Mouse (Mus musculus): Measurements from ENCODE around the gene Kifc3. TPM values are rescaled to one million over a fixed set of nuclear protein-coding genes. Genes with fewer than 3 reads are reported as not detected.

Gene Kifc3
- total RNA-seq, 1 experiment from 2014 or later: 28.7 TPM

DNA sequence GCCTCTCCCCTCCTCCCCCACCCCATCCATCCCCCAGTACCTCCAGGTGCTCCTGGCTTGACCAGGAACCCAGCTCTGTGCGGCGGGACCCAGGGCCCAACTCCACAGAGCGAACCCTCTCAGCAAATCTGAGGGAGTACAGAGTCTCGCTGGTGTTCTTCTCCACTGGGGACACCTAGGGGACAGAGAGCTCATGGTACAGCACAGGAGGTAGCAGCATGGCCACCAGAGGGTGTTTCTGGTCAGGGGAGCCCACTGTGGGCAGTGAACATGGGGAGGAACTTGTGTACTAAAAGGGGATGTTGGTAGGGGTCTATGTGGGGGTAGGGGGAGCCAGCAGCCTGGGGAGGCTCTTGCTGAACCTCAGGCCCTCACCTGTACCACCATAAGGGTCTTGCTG lies 100.6 kb downstream of the Kifc3 start:
- ATAC-seq (replicated peaks; ENCODE audit: insufficient number of reproducible peaks, low FRiP score, low TSS enrichment, poor library complexity, severe bottlenecking): no peak

DNA sequence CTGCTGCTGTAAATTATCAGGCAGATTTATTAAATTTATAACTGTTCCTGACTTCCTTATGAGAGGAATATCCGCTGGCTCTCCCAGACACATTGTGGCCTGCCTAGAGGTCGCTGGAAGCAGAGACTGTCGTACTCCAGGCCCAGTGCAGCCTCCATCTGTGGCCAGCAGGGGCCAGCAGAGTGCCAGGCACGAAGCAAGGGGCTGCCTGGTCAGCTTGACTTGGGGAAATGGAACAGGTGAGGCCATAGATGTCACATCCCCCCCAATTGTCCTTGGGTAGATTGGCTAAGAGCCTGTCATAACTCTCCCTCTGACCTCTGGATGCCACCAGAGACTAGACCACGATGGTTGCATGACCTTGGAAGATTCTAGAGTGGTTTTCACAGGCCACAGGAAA lies 103.6 kb downstream of the Kifc3 start:
- no peak for ATAC-seq (replicated peaks; ENCODE audit: insufficient number of reproducible peaks, low FRiP score, low TSS enrichment, poor library complexity, severe bottlenecking)

DNA sequence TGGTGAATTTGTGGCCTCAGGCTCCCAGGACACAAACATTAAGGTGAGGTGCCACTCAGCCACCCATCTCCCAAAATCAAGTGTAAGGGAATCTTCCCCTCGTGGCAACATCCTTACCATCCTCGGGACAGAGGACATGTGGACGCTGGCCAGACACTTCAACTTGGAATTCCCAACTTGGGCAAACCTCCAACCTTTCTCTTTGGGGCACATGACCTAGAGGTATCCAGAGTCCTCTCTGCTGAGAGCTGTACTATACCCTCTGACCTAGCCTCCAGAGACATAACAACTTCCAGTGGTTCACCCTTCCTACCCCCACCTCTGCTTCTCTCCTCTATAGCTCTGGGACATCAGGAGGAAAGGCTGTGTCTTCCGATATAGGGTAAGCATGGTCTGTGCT lies 109.0 kb downstream of the Kifc3 start:
- ATAC-seq (replicated peaks; ENCODE audit: insufficient number of reproducible peaks, low FRiP score, low TSS enrichment, poor library complexity, severe bottlenecking): no peak

DNA sequence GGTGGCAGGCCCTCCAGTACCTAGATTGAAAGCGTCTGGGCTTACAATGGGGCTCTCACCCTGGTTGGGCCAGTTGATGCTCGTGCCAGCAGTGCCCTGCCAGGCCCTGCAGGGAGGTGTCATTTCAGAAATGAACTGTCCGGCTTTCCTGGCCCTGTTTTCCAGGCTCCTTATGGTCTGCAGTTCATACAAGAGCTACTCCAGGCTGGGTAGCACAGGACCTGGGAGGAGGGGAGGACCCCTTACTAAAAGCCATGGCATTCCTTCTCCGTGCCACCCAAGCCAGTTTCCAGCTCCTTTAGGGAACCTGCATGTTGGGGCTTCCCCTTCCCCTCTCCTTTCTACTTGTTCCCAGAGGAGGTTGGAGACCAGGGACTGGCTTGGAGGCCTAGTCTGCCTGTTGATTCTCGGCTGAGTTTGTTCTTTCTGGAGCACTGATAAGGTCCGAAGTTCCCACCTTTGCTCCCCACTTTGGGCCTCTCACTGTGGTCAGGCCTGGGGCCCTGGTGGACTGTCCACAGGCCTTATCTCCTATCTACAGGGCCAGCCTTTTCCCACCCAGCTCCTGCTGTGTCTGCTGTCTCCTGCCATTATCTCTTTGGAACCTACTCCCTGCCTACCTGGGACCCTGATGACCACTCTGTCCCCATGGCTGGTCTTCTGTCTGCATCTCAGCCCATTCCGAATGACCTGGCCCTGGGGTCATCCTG lies 117.0 kb downstream of the Kifc3 start:
- no peak for ATAC-seq (replicated peaks; ENCODE audit: insufficient number of reproducible peaks, low FRiP score, low TSS enrichment, poor library complexity, severe bottlenecking)

DNA sequence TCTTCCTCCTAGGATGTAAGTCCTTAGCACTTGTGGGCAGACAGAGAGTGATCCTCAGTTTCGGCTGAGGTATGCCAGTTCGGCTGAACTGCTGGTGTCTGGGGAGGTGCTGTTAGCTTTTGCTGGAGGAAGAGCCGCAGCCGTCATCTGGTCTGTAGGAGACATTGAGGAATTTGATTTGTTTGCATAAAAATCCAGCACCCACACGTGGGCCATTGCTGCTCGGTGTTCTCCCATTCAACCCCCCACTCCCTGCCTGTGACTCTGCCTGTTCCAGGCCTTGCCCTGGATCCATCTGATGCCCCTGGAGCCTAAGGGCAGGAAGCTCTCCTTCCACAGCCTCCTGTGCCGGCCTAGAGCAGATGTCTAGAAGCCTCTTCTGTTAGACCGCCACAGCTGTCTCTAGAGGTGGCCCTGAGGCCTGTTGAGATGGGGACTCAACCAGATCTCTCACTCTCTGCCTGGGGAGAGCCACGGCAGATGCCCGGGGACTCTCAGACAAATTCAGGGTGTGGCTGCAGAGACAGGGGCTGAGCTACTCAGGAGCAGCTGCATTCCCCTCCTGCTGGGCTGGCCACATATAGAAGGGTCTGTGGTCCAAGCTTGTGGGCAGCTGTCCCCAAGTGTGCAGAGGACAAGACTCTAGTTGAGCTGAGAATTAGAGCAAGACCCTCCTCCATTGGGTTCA lies 117.7 kb downstream of the Kifc3 start:
- ATAC-seq (replicated peaks; ENCODE audit: insufficient number of reproducible peaks, low FRiP score, low TSS enrichment, poor library complexity, severe bottlenecking): no peak

DNA sequence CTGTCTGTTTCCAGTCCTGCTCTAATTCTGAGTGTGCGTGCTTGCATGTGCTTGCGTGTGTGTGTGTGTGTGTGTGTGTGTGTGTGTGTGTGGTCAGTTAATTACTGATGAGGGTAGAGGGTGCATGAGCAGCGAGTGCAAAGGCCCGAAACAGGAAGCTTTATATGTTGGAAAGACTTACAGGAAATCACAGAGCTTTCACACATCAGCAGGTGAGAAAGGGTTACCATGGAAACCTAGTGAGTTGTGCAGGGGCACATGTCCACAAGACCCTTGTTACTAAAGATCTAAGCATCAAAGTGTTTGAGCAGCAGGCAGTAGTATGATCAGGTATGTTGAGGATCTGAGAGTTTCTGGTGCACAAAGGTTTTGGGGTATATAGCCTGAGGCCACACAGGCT lies 118.4 kb downstream of the Kifc3 start:
- no peak for ATAC-seq (replicated peaks; ENCODE audit: insufficient number of reproducible peaks, low FRiP score, low TSS enrichment, poor library complexity, severe bottlenecking)

DNA sequence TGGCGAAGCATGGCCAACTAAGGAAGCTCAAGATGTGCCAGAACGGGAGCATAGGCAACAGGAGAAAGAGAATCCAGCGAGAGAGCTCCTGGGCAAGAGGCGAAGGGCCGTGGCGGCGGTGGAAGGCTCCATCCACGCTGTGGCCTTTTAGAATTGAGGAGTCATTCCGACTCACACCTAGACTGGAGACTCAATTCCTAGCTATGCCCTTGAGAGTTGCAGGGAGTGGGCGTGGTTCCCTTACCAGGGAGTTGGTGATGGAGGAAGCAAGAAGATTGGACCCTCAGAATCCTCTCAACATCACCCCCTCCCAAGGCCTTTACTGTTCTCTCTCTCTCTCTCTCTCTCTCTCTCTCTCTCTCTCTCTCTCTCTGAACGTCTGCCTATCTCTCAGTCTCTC lies 121.0 kb downstream of the Kifc3 start:
- no peak for ATAC-seq (replicated peaks; ENCODE audit: insufficient number of reproducible peaks, low FRiP score, low TSS enrichment, poor library complexity, severe bottlenecking)

DNA sequence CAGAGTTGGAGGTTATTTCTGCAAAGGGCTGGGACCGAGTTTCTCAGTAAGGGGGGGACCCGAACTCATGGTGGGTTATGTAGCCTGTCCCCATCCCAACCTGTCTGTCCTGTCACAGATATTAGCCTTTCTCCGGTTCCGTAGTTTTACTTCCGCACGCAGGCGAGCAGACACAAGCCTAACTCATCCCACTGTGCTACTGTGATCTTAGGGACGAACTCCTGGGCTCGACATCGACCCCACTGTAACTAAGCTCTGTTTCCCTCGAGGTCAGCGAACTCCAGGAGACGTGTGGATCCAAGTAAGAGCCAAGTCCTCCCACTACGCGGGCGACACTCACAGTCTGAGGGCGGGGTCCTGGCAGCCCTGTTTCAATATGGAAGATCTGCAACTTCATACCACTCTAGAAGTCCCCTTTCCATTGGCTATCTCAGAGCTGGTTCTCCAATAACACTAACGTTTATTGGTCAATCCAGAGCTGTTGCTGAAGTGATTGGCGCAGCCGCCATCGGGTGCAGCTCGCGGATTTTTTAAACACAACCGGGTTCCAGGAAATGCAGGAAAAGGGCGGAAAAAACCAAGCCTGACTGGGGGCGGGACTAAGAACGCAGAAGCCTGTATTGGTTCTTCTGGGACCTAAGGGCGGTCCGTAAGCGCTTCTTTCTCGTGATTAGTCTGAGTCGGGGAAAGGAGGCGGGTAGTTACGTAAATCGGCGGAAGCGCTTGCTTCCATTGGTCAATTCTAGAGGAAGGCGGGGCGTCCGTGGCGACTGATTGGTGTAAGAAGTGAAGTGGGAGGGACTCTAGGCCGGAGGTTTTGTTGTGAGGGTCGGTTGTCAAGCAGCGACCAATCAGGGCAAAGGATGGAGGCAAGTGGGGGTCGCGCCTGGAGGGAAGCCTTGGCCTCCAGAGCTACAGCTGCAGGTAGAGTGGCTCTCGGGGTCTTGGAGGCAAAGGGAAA lies 122.0 kb downstream of the Kifc3 start, which contains the start of gene Katnb1:
Katnb1 (plus strand) TSS at position 806 of the 961 bp plus-strand sequence.
- ATAC-seq (replicated peaks; ENCODE audit: insufficient number of reproducible peaks, low FRiP score, low TSS enrichment, poor library complexity, severe bottlenecking): peak; percentile 85

DNA sequence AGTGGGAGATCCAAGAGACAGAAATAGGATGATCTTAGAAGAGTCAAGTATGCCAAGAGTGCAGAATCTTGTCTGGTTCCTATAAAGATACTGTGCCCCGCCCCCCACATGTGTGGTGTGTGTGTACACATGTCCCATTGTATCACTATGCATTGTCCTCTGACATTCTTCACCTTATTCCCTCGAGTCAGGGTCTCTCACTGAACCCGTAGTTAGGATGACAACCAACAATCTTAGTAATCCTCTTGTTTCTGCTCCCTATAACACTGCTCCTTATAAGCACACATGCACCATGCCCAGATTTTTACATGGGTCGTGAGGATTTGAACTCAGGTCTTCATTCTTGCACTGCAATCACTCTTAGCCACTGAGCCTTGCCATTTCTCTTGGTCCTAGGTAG lies 123.3 kb downstream of the Kifc3 start:
- ATAC-seq (replicated peaks; ENCODE audit: insufficient number of reproducible peaks, low FRiP score, low TSS enrichment, poor library complexity, severe bottlenecking): no peak

DNA sequence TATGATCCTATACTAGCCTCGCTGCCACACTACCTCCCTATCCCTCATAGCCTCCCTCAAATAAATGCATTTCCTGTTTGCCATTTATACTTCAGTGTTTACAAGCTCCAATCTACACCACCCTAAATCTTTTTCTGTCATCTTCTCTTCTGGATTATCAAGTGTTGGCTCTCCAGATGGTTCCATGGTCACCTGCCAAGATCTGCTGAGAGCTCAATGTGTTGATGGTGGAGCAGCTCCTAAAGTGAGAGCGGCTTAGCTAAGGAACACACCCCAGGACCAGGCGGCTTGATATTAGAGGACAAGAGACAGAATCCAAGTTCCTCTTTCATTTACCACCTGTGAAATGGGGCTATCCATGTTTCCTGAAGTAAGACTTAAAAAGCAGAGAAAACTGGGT lies 124.6 kb downstream of the Kifc3 start:
- ATAC-seq (replicated peaks; ENCODE audit: insufficient number of reproducible peaks, low FRiP score, low TSS enrichment, poor library complexity, severe bottlenecking): no peak

DNA sequence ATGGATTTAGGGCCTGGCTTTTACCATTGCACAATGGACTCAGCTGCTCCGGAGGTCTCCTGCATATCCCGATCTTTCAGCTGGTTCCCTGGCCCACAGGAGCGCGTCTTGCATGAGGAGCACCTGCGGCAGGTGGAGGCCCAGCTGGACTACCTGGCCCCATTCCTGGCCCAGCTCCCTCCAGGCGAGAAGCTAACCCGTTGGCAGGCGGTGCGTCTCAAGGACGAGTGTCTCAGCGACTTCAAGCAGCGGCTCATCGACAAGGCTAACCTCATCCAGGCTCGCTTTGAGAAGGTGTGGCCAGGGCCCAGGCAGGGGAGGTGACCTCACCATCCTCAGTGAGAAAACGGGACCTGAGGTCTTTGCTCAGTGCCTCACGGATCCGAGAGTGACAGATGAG lies 126.5 kb downstream of the Kifc3 start:
- ATAC-seq (replicated peaks; ENCODE audit: insufficient number of reproducible peaks, low FRiP score, low TSS enrichment, poor library complexity, severe bottlenecking): no peak

DNA sequence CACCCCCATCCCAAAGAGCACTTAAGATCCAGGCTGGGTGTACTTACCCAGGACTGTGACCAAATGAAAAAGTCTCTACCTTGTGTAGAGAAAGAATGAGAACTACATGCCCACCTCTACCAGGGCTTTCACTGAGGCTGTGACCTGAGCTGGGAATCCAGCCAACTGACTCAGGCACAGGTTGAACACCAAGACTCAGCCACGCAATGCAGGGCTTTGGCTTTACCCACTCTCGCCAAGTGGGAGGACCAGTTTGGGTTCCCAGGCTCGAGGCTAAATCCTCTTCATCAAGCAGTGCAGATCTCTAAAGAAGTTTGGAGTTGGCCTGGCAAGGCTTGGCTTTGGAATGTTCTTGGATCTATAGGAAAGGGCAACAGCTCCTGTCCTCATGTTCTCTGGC lies 127.1 kb downstream of the Kifc3 start:
- ATAC-seq (replicated peaks; ENCODE audit: insufficient number of reproducible peaks, low FRiP score, low TSS enrichment, poor library complexity, severe bottlenecking): no peak

DNA sequence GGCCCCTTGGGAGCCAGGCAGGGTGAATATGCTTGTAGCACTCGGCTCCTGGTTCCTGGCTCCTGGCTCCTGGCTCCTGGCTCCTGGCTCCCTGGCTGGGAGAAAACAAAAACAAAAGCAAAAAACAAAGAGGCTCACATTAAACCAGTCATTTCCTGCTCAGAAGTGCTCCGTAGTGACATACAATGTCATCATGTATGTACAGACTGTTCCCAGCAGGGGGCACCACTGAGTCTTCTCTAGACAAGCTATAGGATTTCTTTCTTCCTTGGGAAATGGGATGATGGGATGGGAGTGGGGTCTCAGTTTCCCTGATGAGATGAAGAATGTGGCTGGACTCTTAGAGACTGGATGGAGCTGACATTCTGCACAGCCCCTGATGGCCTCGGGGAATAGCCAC lies 135.0 kb downstream of the Kifc3 start:
- 0 out of 2 replicates have a peak, but pooled peaks have one; percentile 62 for ATAC-seq (replicated peaks; ENCODE audit: insufficient number of reproducible peaks, low FRiP score, low TSS enrichment, poor library complexity, severe bottlenecking)

DNA sequence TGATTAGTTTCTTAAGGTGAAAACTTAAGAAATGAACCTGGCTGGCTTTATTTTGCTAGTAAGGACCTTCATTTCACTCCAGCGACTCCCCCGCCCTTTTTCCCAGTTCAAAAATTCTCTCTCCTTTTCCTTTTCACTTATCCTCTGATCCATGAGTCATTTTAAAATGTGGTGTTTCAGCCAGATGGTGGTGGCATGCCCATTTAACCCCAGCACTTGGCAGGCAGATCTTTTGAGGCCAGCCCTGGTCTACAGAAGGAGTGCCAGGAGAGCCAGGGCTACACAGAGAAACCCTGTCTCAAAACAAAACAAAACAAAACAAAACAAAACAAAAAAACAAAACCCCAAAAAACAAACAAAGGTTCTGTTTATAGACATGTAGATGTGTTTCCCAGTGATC lies 138.1 kb downstream of the Kifc3 start:
- no peak for ATAC-seq (replicated peaks; ENCODE audit: insufficient number of reproducible peaks, low FRiP score, low TSS enrichment, poor library complexity, severe bottlenecking)

DNA sequence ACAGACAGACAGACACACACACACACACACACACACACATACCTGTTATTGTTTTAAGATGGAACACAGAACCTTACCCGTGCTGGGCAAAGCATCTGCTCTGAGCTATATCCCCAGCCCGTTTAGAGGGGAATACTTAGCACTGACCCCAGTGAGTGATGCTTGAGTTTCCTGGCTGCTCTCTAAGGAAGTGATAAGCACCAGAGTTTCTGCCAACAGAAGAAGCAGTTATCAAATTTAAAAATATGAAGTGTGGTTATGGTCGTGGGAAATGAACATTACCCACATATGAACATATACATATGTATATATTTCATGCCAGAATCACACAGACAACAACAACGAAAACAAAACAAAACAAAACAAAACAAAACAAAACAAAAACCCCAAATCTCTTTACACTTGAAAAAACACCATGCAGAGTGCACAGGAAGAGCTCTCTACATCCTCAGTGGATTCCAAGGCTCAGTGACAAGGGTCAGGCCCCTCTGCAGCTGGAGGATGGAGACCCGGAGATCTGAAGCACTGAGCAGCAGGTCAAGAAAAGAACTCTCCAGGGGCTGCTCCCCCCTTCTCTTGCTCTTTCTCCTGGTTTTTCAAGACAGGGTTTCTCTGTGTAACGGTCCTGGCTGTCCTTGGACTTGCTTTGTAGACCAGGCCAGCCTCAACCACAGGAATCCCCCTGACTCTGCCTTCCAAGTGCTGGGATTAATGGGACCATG lies 142.6 kb downstream of the Kifc3 start:
- ATAC-seq (replicated peaks; ENCODE audit: insufficient number of reproducible peaks, low FRiP score, low TSS enrichment, poor library complexity, severe bottlenecking): no peak

DNA sequence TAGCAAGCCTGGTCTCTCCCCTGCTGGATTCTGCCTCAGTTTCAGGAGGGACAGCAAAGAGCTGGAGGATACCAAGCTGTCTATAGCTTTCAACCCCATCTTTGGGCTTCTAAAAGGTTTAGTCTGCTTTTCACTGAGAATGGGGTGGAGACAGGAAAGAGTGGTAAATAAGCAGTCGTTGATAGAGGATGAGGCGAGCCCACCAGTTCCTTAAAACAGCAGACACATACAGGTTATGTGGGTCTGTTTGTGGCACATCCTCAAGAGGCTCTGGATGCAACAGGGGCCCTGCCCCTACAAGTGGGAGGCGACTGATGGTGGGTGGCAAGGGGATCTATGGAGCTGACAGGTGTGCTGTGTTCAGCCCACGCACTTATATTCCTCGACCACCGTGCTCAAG lies 144.0 kb downstream of the Kifc3 start:
- no peak for ATAC-seq (replicated peaks; ENCODE audit: insufficient number of reproducible peaks, low FRiP score, low TSS enrichment, poor library complexity, severe bottlenecking)

DNA sequence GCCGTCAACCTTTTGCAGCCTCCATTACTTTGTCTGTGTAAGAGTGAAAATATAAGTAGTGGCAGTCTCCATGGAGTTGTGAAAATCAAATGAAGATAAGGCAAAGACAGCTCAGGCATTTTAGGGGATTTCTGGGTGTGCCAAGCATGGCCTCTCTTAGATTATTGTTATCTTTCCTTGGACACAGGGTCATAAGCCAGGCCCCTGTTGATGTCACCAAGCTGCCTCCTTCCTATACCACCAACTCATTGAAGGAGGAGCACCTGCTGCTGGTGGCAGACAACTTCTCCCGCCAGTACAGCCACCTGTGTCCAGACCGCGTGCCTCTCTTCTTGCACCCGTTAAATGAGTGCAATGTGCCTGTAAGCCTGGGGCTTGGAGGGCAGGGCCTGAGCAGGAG lies 146.2 kb downstream of the Kifc3 start:
- ATAC-seq (replicated peaks; ENCODE audit: insufficient number of reproducible peaks, low FRiP score, low TSS enrichment, poor library complexity, severe bottlenecking): no peak

DNA sequence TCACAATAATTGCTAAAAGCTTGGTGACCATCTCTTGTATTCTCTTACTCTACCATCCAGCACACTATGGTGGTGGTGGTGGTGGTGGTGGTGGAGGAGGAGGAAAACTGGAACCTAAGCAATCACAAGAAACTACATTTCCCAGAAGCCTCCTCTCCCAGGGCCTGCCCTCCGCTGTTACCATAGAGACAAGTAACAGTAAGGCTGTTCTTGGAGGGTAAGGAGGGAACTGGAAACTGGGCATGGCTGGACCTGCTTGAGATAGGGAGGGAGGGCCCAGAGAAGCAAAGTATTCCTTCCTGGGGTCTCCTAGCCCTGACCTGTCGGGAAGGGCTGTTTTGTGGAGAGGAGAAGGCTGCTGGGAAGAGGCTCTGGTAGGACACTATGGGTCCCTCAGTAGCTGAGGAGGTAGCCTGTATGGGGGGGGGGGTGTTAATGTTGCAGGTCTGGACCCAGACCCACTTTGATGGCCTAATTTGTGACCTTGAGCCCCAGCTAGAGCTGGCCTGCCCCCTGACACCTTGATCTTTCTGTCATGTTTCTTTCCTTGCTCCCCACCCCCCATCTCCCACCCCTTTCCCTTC lies 147.6 kb downstream of the Kifc3 start, which contains the start of gene Drc7:
Drc7 (plus strand) TSS at position 177 of the 584 bp plus-strand sequence.
- peak; percentile 67; the same call in 1 of the 2 replicates for ATAC-seq (replicated peaks; ENCODE audit: insufficient number of reproducible peaks, low FRiP score, low TSS enrichment, poor library complexity, severe bottlenecking)

Data from monocyte, adult 5-6 weeks (primary cell).